Mouse (Mus musculus) limb, embryonic 10.5 days (tissue): ENCODE results near the gene Rcc1. TPM values are rescaled to one million over a fixed set of nuclear protein-coding genes. Genes with fewer than 3 reads are reported as not detected.

ENCODE experiments used
- DNase-seq: peaks from one replicate; pipeline ENCODE4 v3.0.0-alpha.2; 2017; ENCODE audit warnings: low spot score
- H3K27ac ChIP-seq: fragments of 300-500 bp; sonication (generic); 2 replicates; pipeline ENCODE4 v1.5.1; 2016; ENCODE audit warnings: mild to moderate bottlenecking
- H3K27me3 ChIP-seq: fragments of 300-500 bp; sonication (generic); 2 replicates; pipeline ENCODE4 v1.6.1; 2016; ENCODE audit warnings: low read depth, mild to moderate bottlenecking; ENCODE audit not compliant: poor library complexity, severe bottlenecking
- H3K36me3 ChIP-seq: fragments of 300-500 bp; sonication (generic); 2 replicates; pipeline ENCODE4 v1.6.1; 2016; ENCODE audit warnings: mild to moderate bottlenecking, moderate library complexity
- H3K4me1 ChIP-seq: fragments of 300-500 bp; sonication (generic); 2 replicates; pipeline ENCODE4 v1.6.1; 2016
- H3K4me3 ChIP-seq: fragments of 300-500 bp; sonication (generic); 2 replicates; pipeline ENCODE4 v1.5.1; 2016; ENCODE audit warnings: mild to moderate bottlenecking, moderate library complexity
- H3K9me3 ChIP-seq: fragments of 300-500 bp; sonication (generic); replicated peaks from 2 replicates; pipeline ENCODE4 v1.6.1; 2016; ENCODE audit warnings: mild to moderate bottlenecking
- WGBS: fragments of 180-500 bp; shearing (Covaris S2); methylation state at CpG from one replicate; pipeline ENCODE4 v1.1.7; 2016; 5-methylcytosine and 5-hydroxymethylcytosine counted together
- polyA plus RNA-seq: library from polyadenylated mRNA; unstranded; fragments of >200 nt; fragmentation: Nextera tagmentation; extraction: Ambion mirVana; gene quantifications from 2 replicates; pipeline ENCODE4 v1.2.1, GENCODE M21; 2016

Gene Rcc1
- 162 and 192 TPM in 2 replicates for polyA plus RNA-seq

DNA sequence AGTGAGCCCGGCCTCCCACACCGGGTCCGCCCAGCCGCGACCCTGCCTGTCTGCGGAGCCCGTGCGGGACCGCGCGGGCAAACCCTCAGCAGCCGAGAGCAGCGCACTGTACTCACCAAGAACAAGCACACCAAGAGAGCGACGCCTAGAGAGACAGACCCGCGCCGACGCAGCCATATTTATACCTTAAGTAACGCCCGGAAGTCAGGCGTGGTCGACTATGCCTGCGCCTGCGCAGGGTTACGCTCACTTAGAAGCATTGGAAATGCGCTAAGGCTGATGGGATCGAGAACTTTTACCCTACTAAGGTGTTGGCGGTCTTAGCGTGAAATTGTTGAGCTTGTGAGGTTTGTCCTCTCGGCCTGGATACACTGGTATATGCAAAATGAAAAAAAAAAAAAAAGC lies at the start of gene Rcc1:
TSS of gene Rcc1 (minus strand) at position 125 of the 405 bp plus-strand sequence.
- H3K36me3 ChIP-seq, result peaks cover 59% of the 10 kb centered on the region
- H3K4me1 ChIP-seq, result peaks cover 20% of the 10 kb centered on the region
- DNase-seq, result peak; percentile 93
- H3K27me3 ChIP-seq, result no peaks in the 10 kb centered on the region
- peak within 1 kb of the TSS; percentile 93 for H3K27ac ChIP-seq
- H3K9me3 ChIP-seq, result no peaks in the 10 kb centered on the region
- peak within 1 kb of the TSS; percentile 88 for H3K4me3 ChIP-seq
- WGBS, result under 1% methylated on average over 31 of the region's 31 CpGs

DNA sequence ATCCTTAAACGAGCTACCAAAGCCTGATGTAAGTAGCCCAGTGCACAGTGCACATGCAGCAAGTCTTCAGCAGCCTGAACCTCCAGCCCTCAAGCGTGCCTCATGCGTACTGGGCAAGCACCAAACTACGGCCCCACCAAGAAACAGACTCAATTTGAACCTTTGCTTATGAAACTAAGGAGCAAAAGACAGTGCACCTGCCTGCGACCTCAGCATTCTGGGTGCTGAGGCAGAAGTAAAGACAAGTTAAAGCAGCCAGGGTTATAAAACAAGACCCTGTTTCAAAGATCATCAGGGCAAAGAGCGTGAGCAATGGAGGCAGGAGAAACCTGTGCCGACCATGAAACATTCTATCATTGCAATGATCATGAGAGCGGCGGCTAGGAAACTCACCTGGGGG lies 47.6 kb upstream of the Rcc1 start:
- Histone ChIP-seq H3K36me3 (peaks cover 21% of the 10 kb centered on the region), H3K9me3 (no peaks in the 10 kb centered on the region), H3K27me3 (no peaks in the 10 kb centered on the region), H3K4me1 (peaks cover 7% of the 10 kb centered on the region), H3K4me3 (no peak overlapping the region), H3K27ac (no peak overlapping the region)
- 96% methylated on average over 9 of the region's 9 CpGs for WGBS
- no peak for DNase-seq

DNA sequence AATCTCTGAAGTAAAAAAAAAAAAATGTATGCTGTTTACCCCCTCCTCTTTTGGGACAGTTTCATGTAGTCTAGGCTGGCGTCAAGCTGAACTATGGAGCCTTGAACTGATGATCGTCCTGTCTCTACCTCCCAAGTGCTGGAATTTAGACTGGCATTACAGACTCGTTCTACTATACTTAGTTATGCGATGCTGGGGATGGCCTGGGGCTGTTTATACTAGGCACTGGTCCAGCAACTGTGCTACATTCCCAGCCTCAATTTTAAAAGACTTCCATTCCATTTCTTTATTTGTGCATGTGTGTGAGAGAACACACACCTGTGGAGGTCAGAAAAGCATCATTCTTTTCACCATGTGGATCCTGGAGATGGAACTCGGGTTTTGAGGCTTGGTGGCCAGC lies 45.5 kb upstream of the Rcc1 start:
- peaks cover 7% of the 10 kb centered on the region for H3K4me1 ChIP-seq
- no peak overlapping the region for H3K27ac ChIP-seq
- DNase-seq, result no peak
- no peaks in the 10 kb centered on the region for H3K9me3 ChIP-seq
- H3K4me3 ChIP-seq, result no peak overlapping the region
- 87% methylated on average over 5 of the region's 5 CpGs for WGBS
- peaks cover 10% of the 10 kb centered on the region for H3K36me3 ChIP-seq
- no peaks in the 10 kb centered on the region for H3K27me3 ChIP-seq

DNA sequence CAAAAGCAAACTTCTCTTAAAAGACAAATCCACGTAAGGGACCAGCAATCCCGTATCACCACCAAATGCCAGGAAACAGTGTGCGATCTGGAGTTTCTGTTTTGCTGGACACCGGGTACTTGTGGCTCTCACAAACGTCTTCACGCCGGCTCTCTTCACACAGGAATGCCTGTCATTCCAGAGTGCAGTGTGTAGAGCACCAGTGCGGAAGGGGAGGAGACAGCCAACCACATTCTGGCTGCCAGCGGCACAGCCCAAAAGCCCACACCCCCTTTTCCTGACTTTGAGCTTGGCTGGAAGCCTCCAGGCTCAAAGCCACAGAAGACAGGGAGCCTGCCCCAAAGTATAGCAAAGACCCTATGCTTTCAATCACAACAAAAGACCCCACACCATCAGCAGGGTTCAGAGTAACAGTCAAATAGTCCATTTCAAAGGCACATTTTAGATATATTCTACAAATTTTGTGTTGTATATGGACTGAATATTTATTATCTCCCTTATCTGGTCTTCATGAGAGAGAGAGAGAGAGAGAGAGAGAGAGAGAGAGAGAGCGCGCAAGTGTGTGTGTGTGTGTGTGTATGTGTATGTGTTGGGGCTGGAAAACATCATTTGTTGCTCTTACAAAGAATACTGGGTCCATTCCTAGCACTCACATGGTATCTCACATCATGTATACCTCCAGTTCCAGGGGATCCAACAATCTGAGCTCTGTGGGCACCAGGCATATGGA lies 44.8 kb upstream of the Rcc1 start:
- H3K27ac ChIP-seq, result no peak overlapping the region
- DNase-seq, result peak; percentile 53
- H3K4me3 ChIP-seq, result no peak overlapping the region

DNA sequence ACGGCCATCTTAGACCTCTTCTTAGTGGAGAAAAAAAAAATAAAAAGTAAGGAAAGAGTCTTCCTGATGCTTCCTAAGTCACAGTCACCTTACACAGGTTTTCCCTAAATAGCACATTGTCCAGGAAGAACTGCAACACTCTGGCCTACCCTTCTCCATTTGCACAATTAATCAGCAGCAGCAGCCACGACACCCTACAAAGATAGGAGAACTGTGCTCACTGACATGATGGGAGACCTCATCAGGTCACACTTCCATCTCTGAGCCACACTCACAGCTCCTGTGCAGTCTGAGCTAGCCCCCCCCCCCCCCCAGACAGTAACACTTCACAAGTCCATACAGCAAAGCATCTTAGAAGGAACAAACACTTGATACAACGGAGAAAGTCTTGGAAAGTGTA lies 43.7 kb upstream of the Rcc1 start:
- Histone ChIP-seq H3K27me3 (no peaks in the 10 kb centered on the region), H3K27ac (no peak overlapping the region), H3K36me3 (peaks cover 10% of the 10 kb centered on the region), H3K4me1 (peaks cover 7% of the 10 kb centered on the region), H3K9me3 (no peaks in the 10 kb centered on the region), H3K4me3 (no peak overlapping the region)
- DNase-seq, result no peak
- WGBS, result 89% methylated on average over 3 of the region's 3 CpGs

More for the DNA sequence above, 44.8 kb upstream of the Rcc1 start:
- Histone ChIP-seq H3K9me3 (no peaks in the 10 kb centered on the region), H3K36me3 (peaks cover 10% of the 10 kb centered on the region), H3K4me1 (peaks cover 7% of the 10 kb centered on the region), H3K27me3 (no peaks in the 10 kb centered on the region)
- 55% methylated on average over 11 of the region's 11 CpGs for WGBS

DNA sequence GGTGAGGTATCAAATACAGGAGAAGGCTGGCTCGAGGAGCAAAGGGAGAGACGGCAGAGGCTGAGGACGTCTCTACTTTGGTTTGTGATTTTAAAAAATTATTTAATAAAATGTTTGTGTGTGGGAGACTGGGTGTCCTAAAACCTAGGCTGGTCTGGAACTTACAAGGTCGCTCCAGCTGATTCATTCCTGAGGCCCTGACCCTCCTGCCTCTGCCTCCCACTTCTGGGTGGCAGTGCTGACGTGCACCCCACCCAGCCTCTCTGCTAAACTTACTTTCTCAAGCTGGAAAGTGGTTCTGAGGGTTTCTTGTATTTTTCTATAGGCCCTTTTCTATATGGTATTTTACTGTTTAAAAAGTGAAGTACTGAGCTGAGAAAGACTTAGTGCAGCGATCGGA lies 42.8 kb upstream of the Rcc1 start:
- WGBS, result 94% methylated on average over 7 of the region's 7 CpGs
- DNase-seq, result no peak
- H3K4me1 ChIP-seq, result peaks cover 7% of the 10 kb centered on the region
- H3K27me3 ChIP-seq, result no peaks in the 10 kb centered on the region
- no peak overlapping the region for H3K4me3 ChIP-seq
- no peak overlapping the region for H3K27ac ChIP-seq
- H3K9me3 ChIP-seq, result no peaks in the 10 kb centered on the region
- H3K36me3 ChIP-seq, result peaks cover 10% of the 10 kb centered on the region

DNA sequence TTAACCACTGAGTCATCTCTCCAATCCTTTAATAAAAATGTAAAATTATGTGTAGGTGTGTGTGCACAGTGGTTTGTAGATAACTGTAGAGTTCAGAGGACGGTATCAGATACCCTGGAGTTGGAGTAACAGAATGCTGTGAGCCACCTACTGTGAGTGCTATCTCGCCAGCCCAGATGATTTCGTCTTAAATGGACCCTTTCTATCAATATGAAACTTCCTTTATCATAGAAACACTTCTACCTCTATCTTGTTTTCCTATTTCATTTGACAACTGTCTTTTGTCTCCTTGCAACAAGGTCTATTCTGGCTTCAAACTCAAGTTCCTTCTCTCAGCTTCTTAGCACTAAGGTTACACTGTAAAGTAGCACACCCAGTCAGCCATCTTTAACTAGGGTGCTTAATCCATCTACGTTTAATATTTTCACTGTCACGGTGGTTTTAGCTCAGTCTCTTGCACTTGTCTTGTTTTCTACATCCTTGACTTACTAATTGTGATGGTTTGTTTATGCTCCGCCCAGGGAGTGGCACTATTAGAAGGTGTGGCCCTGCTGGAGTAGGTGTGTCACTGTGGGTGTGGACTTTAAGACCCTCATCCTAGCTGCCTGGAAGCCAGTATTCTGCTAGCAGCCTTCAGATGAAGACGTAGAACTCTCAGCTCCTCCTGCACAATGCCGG lies 37.8 kb upstream of the Rcc1 start:
- Histone ChIP-seq H3K27me3 (no peaks in the 10 kb centered on the region), H3K4me3 (no peak overlapping the region), H3K27ac (no peak overlapping the region), H3K9me3 (no peaks in the 10 kb centered on the region), H3K4me1 (no peaks in the 10 kb centered on the region), H3K36me3 (peaks cover 12% of the 10 kb centered on the region)
- no peak for DNase-seq
- 97% methylated on average over 8 of the region's 8 CpGs for WGBS

DNA sequence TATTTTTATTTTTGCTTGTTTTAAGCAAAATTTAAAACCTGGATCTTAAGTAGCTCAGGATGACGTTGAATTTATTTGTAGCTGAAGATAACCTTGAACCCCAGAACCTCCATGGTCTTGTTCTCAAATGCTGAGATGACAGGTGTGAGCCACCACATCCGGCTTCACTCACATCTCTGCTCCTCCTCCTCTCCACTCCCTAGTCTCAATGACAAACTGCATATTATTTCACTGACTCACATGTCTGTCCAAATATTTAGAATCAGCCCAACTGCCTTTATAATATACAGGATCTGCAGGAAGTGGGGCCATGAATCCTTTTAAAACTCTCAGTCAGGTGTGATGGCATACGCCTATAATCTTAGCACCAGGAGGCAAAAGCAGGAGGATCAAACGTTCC lies 35.9 kb upstream of the Rcc1 start:
- 93% methylated on average over 4 of the region's 4 CpGs for WGBS
- no peak overlapping the region for H3K4me3 ChIP-seq

DNA sequence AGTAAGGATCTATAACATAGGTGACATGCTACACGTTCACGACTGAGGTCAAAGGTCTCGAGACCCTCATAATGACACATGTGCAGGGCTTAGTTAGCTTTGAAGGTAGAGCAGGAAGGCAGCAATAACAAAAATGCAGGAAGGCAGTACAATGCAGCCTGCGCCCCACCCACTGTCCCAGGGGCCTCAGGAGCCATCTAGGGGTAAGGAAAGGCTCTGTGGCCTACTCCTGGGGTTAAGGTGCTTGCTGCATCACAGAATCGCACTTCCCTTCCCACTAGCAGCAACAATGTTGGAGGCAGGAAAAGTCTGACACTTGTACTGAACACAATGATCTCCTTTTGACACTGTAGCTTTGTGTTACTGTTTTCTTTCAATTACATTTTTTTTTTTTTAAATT lies 34.2 kb upstream of the Rcc1 start:
- DNase-seq, result no peak
- Histone ChIP-seq H3K9me3 (no peaks in the 10 kb centered on the region), H3K36me3 (peaks cover 44% of the 10 kb centered on the region), H3K4me3 (no peak overlapping the region), H3K27ac (no peak overlapping the region), H3K27me3 (no peaks in the 10 kb centered on the region), H3K4me1 (no peaks in the 10 kb centered on the region)
- 75% methylated on average over 5 of the region's 5 CpGs for WGBS

More for the DNA sequence above, 35.9 kb upstream of the Rcc1 start:
- no peak for DNase-seq
- Histone ChIP-seq H3K27ac (no peak overlapping the region), H3K36me3 (peaks cover 29% of the 10 kb centered on the region), H3K27me3 (no peaks in the 10 kb centered on the region), H3K4me1 (no peaks in the 10 kb centered on the region), H3K9me3 (no peaks in the 10 kb centered on the region)

DNA sequence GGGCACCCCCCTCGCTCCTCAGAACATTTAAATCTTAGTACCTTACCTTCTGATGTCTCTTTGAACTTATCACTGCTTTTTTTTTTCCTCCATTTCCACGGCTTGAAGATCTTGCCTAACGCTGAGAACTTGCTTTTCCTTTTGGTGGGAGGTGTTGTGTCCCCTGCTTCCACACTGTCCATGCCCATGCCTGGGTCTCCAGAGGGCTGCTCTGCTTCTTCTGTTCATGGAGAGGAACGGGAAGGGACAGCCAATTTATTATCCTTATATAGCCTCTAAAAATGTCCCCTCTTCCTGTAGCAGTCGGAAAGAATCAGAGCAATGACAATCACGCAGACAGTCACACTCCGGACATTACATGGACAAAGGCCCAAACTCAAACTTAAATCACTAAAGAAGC lies 33.4 kb upstream of the Rcc1 start:
- 89% methylated on average over 7 of the region's 7 CpGs for WGBS

DNA sequence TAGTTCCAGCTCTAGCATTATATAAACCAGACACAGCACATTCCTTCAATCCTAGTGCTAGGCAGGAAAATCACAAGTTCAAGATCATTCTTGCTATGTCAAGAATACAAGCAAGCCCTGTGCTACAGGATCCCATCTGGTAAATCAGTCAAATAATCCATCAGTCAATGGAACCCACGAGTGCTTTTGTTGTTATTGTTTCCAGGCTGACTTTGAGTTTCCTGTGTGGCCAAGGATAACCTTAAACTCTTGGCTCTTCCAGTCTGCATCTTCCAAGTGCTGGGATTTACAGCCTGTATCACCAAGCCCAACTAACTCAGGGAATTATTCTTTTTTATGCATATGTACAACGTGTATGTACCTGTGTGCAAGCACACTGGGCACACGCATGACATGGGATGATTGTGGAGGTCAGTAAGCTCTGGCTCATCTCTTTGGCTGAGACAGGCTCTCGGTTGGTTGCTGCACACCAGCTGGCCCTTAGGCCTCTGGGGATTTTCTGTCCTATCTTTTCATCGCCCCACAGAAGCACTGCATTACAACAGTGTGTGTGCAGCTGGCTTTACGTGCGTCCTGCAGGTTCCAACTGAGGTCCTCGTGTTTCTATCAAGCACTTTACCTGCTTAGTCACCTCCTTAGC lies 32.5 kb upstream of the Rcc1 start:
- Histone ChIP-seq H3K4me1 (no peaks in the 10 kb centered on the region), H3K36me3 (peaks cover 60% of the 10 kb centered on the region), H3K27me3 (no peaks in the 10 kb centered on the region), H3K4me3 (no peak overlapping the region), H3K9me3 (no peaks in the 10 kb centered on the region), H3K27ac (no peak overlapping the region)
- no peak for DNase-seq
- 90% methylated on average over 8 of the region's 8 CpGs for whole genome bisulfite sequencing

More for the DNA sequence above, 33.4 kb upstream of the Rcc1 start:
- DNase-seq, result no peak
- no peak overlapping the region for H3K27ac ChIP-seq
- H3K27me3 ChIP-seq, result no peaks in the 10 kb centered on the region
- H3K4me1 ChIP-seq, result no peaks in the 10 kb centered on the region
- H3K36me3 ChIP-seq, result peaks cover 52% of the 10 kb centered on the region
- no peak overlapping the region for H3K4me3 ChIP-seq
- H3K9me3 ChIP-seq, result no peaks in the 10 kb centered on the region

DNA sequence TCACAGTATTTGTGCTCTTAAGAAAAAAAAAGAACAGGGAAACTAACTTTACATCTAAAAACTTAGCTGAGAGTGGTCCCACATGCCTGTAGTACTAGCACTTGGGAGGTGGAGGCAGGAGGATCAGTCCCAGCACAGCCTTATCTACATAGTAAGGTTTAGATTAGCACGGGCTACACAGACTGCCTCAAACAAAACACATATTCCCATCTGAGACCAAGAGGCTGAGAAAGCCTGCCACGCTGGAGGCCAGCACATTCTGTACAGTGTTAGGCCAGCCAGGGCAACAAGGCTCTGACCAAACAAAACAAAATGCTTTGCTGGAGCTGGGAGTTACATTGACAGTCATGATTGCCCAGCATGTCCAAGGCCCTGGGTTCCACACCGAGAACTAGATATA lies 30.1 kb upstream of the Rcc1 start:
- Histone ChIP-seq H3K36me3 (peaks cover 79% of the 10 kb centered on the region), H3K4me1 (no peaks in the 10 kb centered on the region)

DNA sequence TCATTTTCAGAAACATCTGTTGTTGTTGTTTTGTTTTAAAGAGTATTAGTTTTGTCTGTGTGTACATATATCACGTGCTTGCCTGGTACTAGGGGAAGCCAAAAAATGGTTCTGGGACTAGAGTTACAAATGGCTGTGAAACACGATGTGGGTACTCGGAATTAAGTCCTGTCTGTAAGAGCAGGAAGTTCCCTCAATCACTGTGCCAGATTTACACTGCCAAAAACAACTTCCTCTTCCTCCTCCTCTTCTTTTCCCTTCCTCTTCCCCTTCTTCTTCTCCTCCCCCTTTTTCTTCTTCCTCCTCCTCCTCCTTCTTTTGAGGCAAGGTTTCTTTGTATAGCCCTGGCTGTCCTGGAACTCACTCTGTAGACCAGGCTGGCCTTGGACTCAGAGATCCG lies 28.9 kb upstream of the Rcc1 start:
- Histone ChIP-seq H3K9me3 (no peaks in the 10 kb centered on the region), H3K27me3 (no peaks in the 10 kb centered on the region), H3K4me3 (no peak overlapping the region), H3K27ac (no peak overlapping the region), H3K4me1 (no peaks in the 10 kb centered on the region), H3K36me3 (peaks cover 88% of the 10 kb centered on the region)
- DNase-seq, result no peak
- 92% methylated on average over 4 of the region's 4 CpGs for WGBS

More for the DNA sequence above, 30.1 kb upstream of the Rcc1 start:
- DNase-seq, result no peak
- Histone ChIP-seq H3K27ac (no peak overlapping the region), H3K9me3 (no peaks in the 10 kb centered on the region), H3K4me3 (no peak overlapping the region), H3K27me3 (no peaks in the 10 kb centered on the region)
- 94% methylated on average over 3 of the region's 3 CpGs for WGBS
